Comparison of ENCODE assay signal across 10 mouse cellular contexts in genomic region chr16:35164361-35165224, GRCm38 (mm10). TPM values are rescaled to one million over a fixed set of nuclear protein-coding genes. Genes with fewer than 3 reads are reported as not detected.
A peak's percentile ranks its signal among the peaks of the same experiment; 100 is the strongest.
DNase-seq lines count a peak whose midpoint lies in the region; ATAC-seq lines count a peak whose summit lies in the region.
"Had no signal": no experiment of that assay in that cellular context is flagged by ENCODE, and none has a peak within 500 bp of the region (broad histone marks: within the 10 kb centered on the region; RNA-seq: fewer than 3 reads in every experiment).

No protein-coding gene starts in this region.

- H3K4me3 ChIP-seq in kidney, embryonic 14.5 days (ENCODE audit: low read length): no peak overlapping the region
- H3K4me3 ChIP-seq in hindbrain, embryonic 15.5 days: no peak overlapping the region
- no peak overlapping the region; the same call in 1 of the 2 replicates for H3K4me3 ChIP-seq in neural tube, embryonic 12.5 days
- H3K4me3 ChIP-seq: heart, embryonic 15.5 days had no signal

- peak; percentile 51; the same call in 1 of the 2 replicates for ATAC-seq in kidney, embryonic 14.5 days (ENCODE audit: low FRiP score, low TSS enrichment)
- peak; percentile 57 for ATAC-seq in hindbrain, embryonic 15.5 days (ENCODE audit: low FRiP score, low read depth)
- ATAC-seq in neural tube, embryonic 12.5 days (ENCODE audit: low FRiP score, low read depth): peak; percentile 83

- H3K9me3 ChIP-seq in kidney, embryonic 14.5 days (ENCODE audit: control insufficient read depth, low read length): no peaks in the 10 kb centered on the region
- H3K9me3 ChIP-seq in hindbrain, embryonic 15.5 days: no peaks in the 10 kb centered on the region
- no peaks in the 10 kb centered on the region for H3K9me3 ChIP-seq in neural tube, embryonic 12.5 days
- H3K9me3 ChIP-seq: heart, embryonic 15.5 days had no signal

- no peak overlapping the region for H3K4me2 ChIP-seq in kidney, embryonic 14.5 days (replicated peaks; ENCODE audit: low read depth, low read length)
- H3K4me2 ChIP-seq in hindbrain, embryonic 15.5 days: peak overlapping the region; percentile 42
- peak overlapping the region; percentile 31 for H3K4me2 ChIP-seq in neural tube, embryonic 12.5 days (replicated peaks)
- H3K4me2 ChIP-seq: heart, embryonic 15.5 days had no signal

- H3K27ac ChIP-seq in kidney, embryonic 14.5 days (ENCODE audit: low read depth, low read length): no peak overlapping the region
- peak overlapping the region; percentile 5; the same call in 1 of the 2 replicates for H3K27ac ChIP-seq in hindbrain, embryonic 15.5 days (replicated peaks)
- H3K27ac ChIP-seq in neural tube, embryonic 12.5 days: no peak overlapping the region; the same call in 1 of the 2 replicates
- H3K27ac ChIP-seq: heart, embryonic 15.5 days had no signal

- H3K27me3 ChIP-seq in kidney, embryonic 14.5 days (ENCODE audit: control insufficient read depth, insufficient read depth, low read length): peaks cover 3% of the 10 kb centered on the region; the same call in 1 of the 2 replicates
- H3K27me3 ChIP-seq in hindbrain, embryonic 15.5 days: no peaks in the 10 kb centered on the region
- H3K27me3 ChIP-seq in neural tube, embryonic 12.5 days (replicated peaks): no peaks in the 10 kb centered on the region

- H3K36me3 ChIP-seq in kidney, embryonic 14.5 days (ENCODE audit: control insufficient read depth, insufficient read depth, low read length): no peaks in the 10 kb centered on the region
- H3K36me3 ChIP-seq in hindbrain, embryonic 15.5 days: no peaks in the 10 kb centered on the region
- H3K36me3 ChIP-seq in neural tube, embryonic 12.5 days: no peaks in the 10 kb centered on the region
- H3K36me3 ChIP-seq: heart, embryonic 15.5 days had no signal

- WGBS in kidney, embryonic 14.5 days: 29% methylated on average over 19 of the region's 19 CpGs
- WGBS in hindbrain, embryonic 15.5 days: 30% methylated on average over 19 of the region's 19 CpGs
- WGBS in neural tube, embryonic 12.5 days: 39% methylated on average over 19 of the region's 19 CpGs

- H3K4me1 ChIP-seq in kidney, embryonic 14.5 days (ENCODE audit: control insufficient read depth, insufficient read depth, low read length): no peaks in the 10 kb centered on the region
- peaks cover 59% of the 10 kb centered on the region for H3K4me1 ChIP-seq in hindbrain, embryonic 15.5 days (replicated peaks)
- peaks cover 39% of the 10 kb centered on the region for H3K4me1 ChIP-seq in neural tube, embryonic 12.5 days

- H3K9ac ChIP-seq in kidney, embryonic 14.5 days (ENCODE audit: low read depth, low read length): no peak overlapping the region
- no peak overlapping the region for H3K9ac ChIP-seq in hindbrain, embryonic 15.5 days
- H3K9ac ChIP-seq in neural tube, embryonic 12.5 days: peak overlapping the region; percentile 5; the same call in 1 of the 2 replicates
- H3K9ac ChIP-seq: heart, embryonic 15.5 days had no signal

- DNase-seq in kidney, postnatal 36 days: no peak
- DNase-seq in embryo, embryonic 11 days: peak; percentile 67
- DNase-seq in urinary bladder, postnatal 36 days (ENCODE audit: low spot score in 2 of 2): no peak
- no peak for DNase-seq in yolk sac, embryonic 10.5 days (ENCODE audit: low spot score)
- no peak for DNase-seq in thymus, adult 18-20 months
- DNase-seq: lung, adult 2 months had no signal

RNA-seq across cellular contexts. Expression of gene Adcy5, which starts 9.9 kb away (rescaled TPM):
- 0.34 and 0.42 TPM in 2 replicates for polyA plus RNA-seq in kidney, embryonic 14.5 days (2014; fragmentation: Nextera tagmentation; extraction: Ambion mirVana)
- 7.1 and 7.6 TPM in 2 replicates for polyA plus RNA-seq in hindbrain, embryonic 15.5 days (2015; fragmentation: Nextera tagmentation; extraction: Ambion mirVana)
- 3.6 and 3.8 TPM in 2 replicates for polyA plus RNA-seq in neural tube, embryonic 12.5 days (2016; fragmentation: Nextera tagmentation; extraction: Ambion mirVana)
